8 mouse cellular contexts compared by ENCODE assay signal in genomic region chr10:71284511-71285125, GRCm38 (mm10). TPM values are rescaled to one million over a fixed set of nuclear protein-coding genes. Genes with fewer than 3 reads are reported as not detected.
DNase-seq lines count a peak whose midpoint lies in the region; ATAC-seq and TF ChIP-seq lines count a peak whose summit lies in the region.

No protein-coding gene starts in this region.

- peak overlapping the region; percentile 71 for H3K4me2 ChIP-seq in embryonic facial prominence, embryonic 11.5 days (ENCODE audit: low read depth, low read length)
- peak overlapping the region; percentile 82 for H3K4me2 ChIP-seq in heart, embryonic 13.5 days
- H3K4me2 ChIP-seq in limb, embryonic 15.5 days, result peak overlapping the region; percentile 74
- H3K4me2 ChIP-seq in neural tube, embryonic 12.5 days (replicated peaks), result peak overlapping the region; percentile 70

- WGBS in embryonic facial prominence, embryonic 11.5 days, result 0% methylated on average over 41 of the region's 41 CpGs
- under 1% methylated on average over 40 of the region's 41 CpGs for WGBS in heart, embryonic 13.5 days
- WGBS in limb, embryonic 15.5 days, result under 1% methylated on average over 40 of the region's 41 CpGs
- WGBS in neural tube, embryonic 12.5 days, result under 1% methylated on average over 41 of the region's 41 CpGs

- peak overlapping the region; percentile 83 for H3K9ac ChIP-seq in ES-Bruce4 (ENCODE audit: low read depth, poor library complexity, severe bottlenecking)
- peak overlapping the region; percentile 94 for H3K9ac ChIP-seq in embryonic facial prominence, embryonic 11.5 days (replicated peaks; ENCODE audit: low read length)
- H3K9ac ChIP-seq in heart, embryonic 13.5 days, result peak overlapping the region; percentile 96
- peak overlapping the region; percentile 89 for H3K9ac ChIP-seq in limb, embryonic 15.5 days
- peak overlapping the region; percentile 95 for H3K9ac ChIP-seq in neural tube, embryonic 12.5 days

- no peak for TF ChIP-seq CTCF in layer of hippocampus, adult 2 months (conservative IDR thresholded peaks at IDR 0.05)
- no peak for TF ChIP-seq CTCF in ES-Bruce4 (IDR thresholded peaks at IDR 0.05; ENCODE audit: low read depth, low read length)

- H3K4me1 ChIP-seq in ES-Bruce4 (ENCODE audit: control insufficient read depth, insufficient read depth, low read length), result no peaks in the 10 kb centered on the region
- H3K4me1 ChIP-seq in embryonic facial prominence, embryonic 11.5 days (ENCODE audit: control insufficient read depth, insufficient read depth, low read length), result peaks cover 3% of the 10 kb centered on the region; the same call in 1 of the 2 replicates
- peaks cover 36% of the 10 kb centered on the region for H3K4me1 ChIP-seq in heart, embryonic 13.5 days
- peaks cover 16% of the 10 kb centered on the region; the same call in 1 of the 2 replicates for H3K4me1 ChIP-seq in limb, embryonic 15.5 days
- peaks cover 21% of the 10 kb centered on the region for H3K4me1 ChIP-seq in neural tube, embryonic 12.5 days

- no peaks in the 10 kb centered on the region for H3K9me3 ChIP-seq in ES-Bruce4 (replicated peaks; ENCODE audit: control insufficient read depth, insufficient read depth, low read length, poor library complexity, severe bottlenecking)
- no peaks in the 10 kb centered on the region for H3K9me3 ChIP-seq in embryonic facial prominence, embryonic 11.5 days (replicated peaks; ENCODE audit: control insufficient read depth, low read length)
- no peaks in the 10 kb centered on the region for H3K9me3 ChIP-seq in heart, embryonic 13.5 days
- H3K9me3 ChIP-seq in limb, embryonic 15.5 days, result no peaks in the 10 kb centered on the region
- no peaks in the 10 kb centered on the region for H3K9me3 ChIP-seq in neural tube, embryonic 12.5 days

- no peak for TF ChIP-seq EP300 in ES-Bruce4 (IDR thresholded peaks at IDR 0.05; ENCODE audit: insufficient read depth, low read depth, low read length)

- no peaks in the 10 kb centered on the region for H3K27me3 ChIP-seq in ES-Bruce4 (ENCODE audit: control insufficient read depth, insufficient read depth, low read length, poor library complexity, severe bottlenecking)
- no peaks in the 10 kb centered on the region for H3K27me3 ChIP-seq in embryonic facial prominence, embryonic 11.5 days (ENCODE audit: control insufficient read depth, insufficient read depth, low read length)
- H3K27me3 ChIP-seq in heart, embryonic 13.5 days (replicated peaks), result peaks cover 12% of the 10 kb centered on the region
- H3K27me3 ChIP-seq in limb, embryonic 15.5 days, result peaks cover 5% of the 10 kb centered on the region; the same call in 1 of the 2 replicates
- H3K27me3 ChIP-seq in neural tube, embryonic 12.5 days (replicated peaks), result no peaks in the 10 kb centered on the region

- DNase-seq in layer of hippocampus, adult 2 months (ENCODE audit: low spot score in 2 of 2), result peak in 1 of 2 experiments; percentile 27
- DNase-seq in layer of hippocampus, adult 11-12 months (ENCODE audit: low spot score), result no peak
- peak; percentile 60 for DNase-seq in embryonic facial prominence, embryonic 11.5 days (ENCODE audit: low spot score)
- no peak for DNase-seq in T-cell, adult 2 months (ENCODE audit: low spot score)

- peak overlapping the region; percentile 91 for H3K4me3 ChIP-seq in layer of hippocampus, adult 2 months
- peak overlapping the region; percentile 99 for H3K4me3 ChIP-seq in ES-Bruce4 (ENCODE audit: low read depth, low read length)
- peak overlapping the region; percentile 92 for H3K4me3 ChIP-seq in embryonic facial prominence, embryonic 11.5 days (ENCODE audit: low read depth, low read length)
- peak overlapping the region; percentile 99 for H3K4me3 ChIP-seq in heart, embryonic 13.5 days
- H3K4me3 ChIP-seq in limb, embryonic 15.5 days, result peak overlapping the region; percentile 98
- peak overlapping the region; percentile 89 for H3K4me3 ChIP-seq in neural tube, embryonic 12.5 days

- no peaks in the 10 kb centered on the region for H3K36me3 ChIP-seq in ES-Bruce4 (ENCODE audit: control insufficient read depth, insufficient read depth, low read length, poor library complexity, severe bottlenecking)
- H3K36me3 ChIP-seq in embryonic facial prominence, embryonic 11.5 days (replicated peaks; ENCODE audit: control insufficient read depth, insufficient read depth, low read depth, low read length), result no peaks in the 10 kb centered on the region; the same call in 1 of the 2 replicates
- H3K36me3 ChIP-seq in heart, embryonic 13.5 days, result peaks cover 8% of the 10 kb centered on the region; the same call in 1 of the 2 replicates
- 0 out of 2 replicates have a peak, but pooled peaks cover 6% of the 10 kb centered on the region for H3K36me3 ChIP-seq in limb, embryonic 15.5 days
- no peaks in the 10 kb centered on the region for H3K36me3 ChIP-seq in neural tube, embryonic 12.5 days

- ATAC-seq in embryonic facial prominence, embryonic 11.5 days (replicated peaks; ENCODE audit: insufficient number of reproducible peaks, low FRiP score, low TSS enrichment, low read depth), result peak; percentile 79
- peak; percentile 53 for ATAC-seq in heart, embryonic 13.5 days (ENCODE audit: extremely low read depth, insufficient number of reproducible peaks, low FRiP score, low TSS enrichment)
- ATAC-seq in limb, embryonic 15.5 days (ENCODE audit: insufficient number of reproducible peaks, low FRiP score, low TSS enrichment, low read depth), result peak; percentile 77
- peak; percentile 89 for ATAC-seq in neural tube, embryonic 12.5 days (ENCODE audit: low FRiP score, low read depth)

- peak overlapping the region; percentile 97 for H3K27ac ChIP-seq in layer of hippocampus, adult 2 months
- no peak overlapping the region for H3K27ac ChIP-seq in ES-Bruce4 (ENCODE audit: insufficient read depth, low read length)
- peak overlapping the region; percentile 47 for H3K27ac ChIP-seq in embryonic facial prominence, embryonic 11.5 days (replicated peaks; ENCODE audit: low read depth, low read length)
- peak overlapping the region; percentile 67 for H3K27ac ChIP-seq in heart, embryonic 13.5 days (replicated peaks)
- peak overlapping the region; percentile 68 for H3K27ac ChIP-seq in limb, embryonic 15.5 days
- peak overlapping the region; percentile 60 for H3K27ac ChIP-seq in neural tube, embryonic 12.5 days

- TF ChIP-seq POLR2A in ES-Bruce4 (IDR thresholded peaks at IDR 0.05; ENCODE audit: insufficient read depth, low read length), result no peak

RNA-seq across cellular contexts. Expression of gene Ube2d1, which starts 0.4 kb away (rescaled TPM):
- total RNA-seq in layer of hippocampus, adult 2 months (2021), result 10 to 100 TPM; 52.8 to 54.0 TPM
- polyA plus RNA-seq in ES-Bruce4 (2011; ENCODE audit: insufficient read depth, insufficient read length, low read depth, missing spikeins), result 66.7 and 71.4 TPM in 2 replicates
- polyA plus RNA-seq in embryonic facial prominence, embryonic 11.5 days (2014; fragmentation: Nextera tagmentation; extraction: Ambion mirVana), result 149 and 158 TPM in 2 replicates
- polyA plus RNA-seq in heart, embryonic 13.5 days (2015; fragmentation: Nextera tagmentation; extraction: Ambion mirVana), result 54.0 and 56.2 TPM in 2 replicates
- 52.2 and 58.6 TPM in 2 replicates for polyA plus RNA-seq in limb, embryonic 15.5 days (2015; fragmentation: Nextera tagmentation; extraction: Ambion mirVana)
- polyA plus RNA-seq in neural tube, embryonic 12.5 days (2016; fragmentation: Nextera tagmentation; extraction: Ambion mirVana), result 158 and 177 TPM in 2 replicates

RNA-seq across cellular contexts. Expression of gene Tfam, which starts 46.5 kb away (rescaled TPM):
- total RNA-seq in layer of hippocampus, adult 2 months (2021), result 10 to 100 TPM; 44.9 to 47.2 TPM
- polyA plus RNA-seq in ES-Bruce4 (2011; ENCODE audit: insufficient read depth, insufficient read length, low read depth, missing spikeins), result 93.6 and 112 TPM in 2 replicates
- polyA plus RNA-seq in embryonic facial prominence, embryonic 11.5 days (2014; fragmentation: Nextera tagmentation; extraction: Ambion mirVana), result 119 and 125 TPM in 2 replicates
- polyA plus RNA-seq in heart, embryonic 13.5 days (2015; fragmentation: Nextera tagmentation; extraction: Ambion mirVana), result 42.3 and 47.6 TPM in 2 replicates
- 59.4 and 59.8 TPM in 2 replicates for polyA plus RNA-seq in limb, embryonic 15.5 days (2015; fragmentation: Nextera tagmentation; extraction: Ambion mirVana)
- polyA plus RNA-seq in neural tube, embryonic 12.5 days (2016; fragmentation: Nextera tagmentation; extraction: Ambion mirVana), result 69.5 and 75.8 TPM in 2 replicates
